Mouse (Mus musculus): ENCODE measurements around the gene Msi2.

Gene Msi2

DNA sequence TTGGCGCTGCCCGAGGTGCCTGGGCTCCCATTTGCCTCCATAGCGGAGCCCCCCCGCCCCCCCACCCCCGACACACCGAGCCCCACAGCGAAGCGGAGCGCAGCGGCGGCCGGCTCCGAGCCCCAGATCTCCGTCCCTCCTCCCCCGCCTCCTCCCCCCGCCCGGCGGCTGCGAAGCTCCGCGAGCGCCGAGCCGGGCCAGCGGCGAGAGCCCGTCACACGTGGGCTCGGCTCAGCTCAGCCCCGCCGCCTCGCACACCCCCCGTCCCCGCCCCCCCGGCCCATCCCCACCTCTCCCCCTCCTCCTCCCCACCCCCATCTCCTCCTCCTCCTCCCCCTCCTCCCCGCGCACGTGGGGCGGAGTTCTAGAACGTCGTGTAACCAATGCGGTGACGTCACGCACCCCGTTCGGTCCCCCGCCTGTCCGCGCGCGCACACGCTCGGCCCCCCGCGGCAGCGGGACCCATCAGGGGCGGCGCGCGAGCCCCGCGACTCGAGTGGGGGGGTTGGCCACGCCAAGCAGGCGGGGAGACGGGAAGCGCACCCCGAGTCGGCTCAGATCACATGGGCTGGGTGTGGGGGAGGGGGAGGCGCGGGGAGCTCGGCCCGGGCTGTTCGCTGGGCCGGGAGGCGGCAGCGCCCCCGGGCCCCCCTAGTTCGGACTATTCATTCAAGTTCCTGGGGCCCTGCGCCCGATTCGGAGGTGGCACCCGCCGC, at the start of gene Msi2:
Msi2 (minus strand) TSS at position 464 of the 716 bp plus-strand sequence.
- DNase-seq (ENCODE audit: low spot score), result peak; percentile 90

DNA sequence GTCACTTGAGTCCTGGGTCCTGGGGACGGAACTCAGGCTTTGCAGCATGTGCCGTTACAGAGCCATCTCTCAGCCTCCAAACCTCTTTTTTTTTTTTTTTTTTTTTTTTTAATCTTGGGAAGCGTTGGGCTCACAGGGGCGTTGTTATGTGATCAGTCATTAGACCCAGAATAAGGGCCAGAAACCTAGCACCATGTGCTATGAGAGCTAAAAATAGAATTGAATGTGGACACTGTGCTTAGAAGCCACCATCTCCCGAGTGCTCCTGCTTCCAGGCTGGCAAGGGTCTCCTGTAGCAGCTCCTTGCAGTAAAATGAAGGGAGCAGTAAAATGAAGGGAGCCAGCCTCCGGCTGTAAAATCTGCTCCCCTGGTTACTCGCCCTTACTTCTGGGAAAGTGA, 47.3 kb upstream of the Msi2 start:
- no peak for DNase-seq (ENCODE audit: low spot score)

DNA sequence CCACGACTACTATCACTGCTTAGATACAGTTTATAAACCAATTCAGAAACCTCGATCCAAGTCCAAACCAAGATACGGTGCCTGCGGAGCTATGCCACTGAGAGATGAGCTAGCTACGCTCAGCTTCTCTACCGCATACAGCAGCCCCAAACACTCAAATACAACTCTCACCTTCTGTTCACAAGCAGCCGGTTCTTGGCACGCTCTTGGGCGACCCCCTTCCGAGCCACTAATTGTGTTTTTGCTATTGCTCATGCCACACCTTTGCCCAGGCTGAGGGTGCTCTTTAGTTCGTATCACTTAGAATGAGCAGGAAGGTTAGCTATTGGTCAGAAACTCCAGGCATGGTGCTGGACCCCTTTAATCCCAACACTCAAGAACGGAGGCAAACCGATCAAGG, 45.1 kb upstream of the Msi2 start:
- no peak for DNase-seq (ENCODE audit: low spot score)

DNA sequence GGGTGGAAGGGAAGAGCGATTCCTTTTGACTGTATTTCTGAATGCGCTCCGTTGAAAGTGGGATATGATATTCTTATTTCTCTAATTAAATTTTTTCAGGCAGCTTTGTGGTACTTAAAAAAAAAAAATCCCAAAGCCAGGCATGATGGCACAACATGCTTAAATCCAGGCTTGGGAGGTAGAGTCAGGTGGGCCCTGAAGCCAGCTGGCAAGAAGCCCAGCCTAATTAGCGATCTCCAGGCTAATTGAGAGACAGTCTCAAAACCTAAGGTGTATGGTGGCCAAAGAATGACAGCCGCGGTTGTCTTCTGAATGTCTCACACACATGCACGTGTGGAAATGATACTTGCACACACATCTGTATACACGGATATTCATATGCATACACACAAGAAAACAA, 41.2 kb upstream of the Msi2 start:
- DNase-seq (ENCODE audit: low spot score), result no peak

DNA sequence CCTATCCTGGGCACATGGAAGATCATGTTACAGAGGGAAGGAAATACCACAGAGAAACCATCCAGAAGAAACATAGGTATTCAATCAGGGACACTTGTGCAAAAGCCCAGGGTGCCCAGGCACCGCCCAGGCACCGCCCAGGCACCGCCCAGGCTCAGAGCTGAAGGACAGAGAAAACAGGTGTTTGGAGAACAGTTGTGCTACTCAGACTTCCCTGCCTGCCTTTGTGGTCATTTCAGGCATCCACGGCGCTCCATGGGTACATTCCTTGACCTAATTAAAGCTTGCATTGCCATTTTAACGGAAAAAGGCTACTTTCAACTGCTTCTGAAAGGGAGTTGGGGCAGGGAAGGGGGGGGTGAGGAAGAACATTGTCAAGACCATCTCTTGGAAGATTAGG, 40.1 kb upstream of the Msi2 start:
- no peak for DNase-seq (ENCODE audit: low spot score)

DNA sequence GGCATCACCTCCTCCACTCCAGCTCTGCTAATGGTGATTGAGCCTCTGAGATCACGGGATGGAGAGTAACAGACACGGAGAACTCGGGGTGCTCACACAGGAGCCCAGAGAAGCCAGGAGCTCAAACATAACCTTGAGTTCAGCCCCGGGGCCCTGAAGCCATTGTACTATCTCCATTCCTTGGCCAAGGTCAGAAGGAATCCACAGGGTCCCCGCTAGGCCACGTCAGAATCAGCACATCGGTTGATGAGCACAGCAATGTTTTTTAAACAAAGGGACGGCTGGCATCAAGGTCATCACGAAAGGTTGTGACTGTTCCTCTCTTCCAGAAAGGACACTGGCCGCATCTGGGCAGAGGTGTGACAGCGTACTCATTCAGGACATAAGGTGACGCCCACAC, 27.0 kb upstream of the Msi2 start:
- no peak for DNase-seq (ENCODE audit: low spot score)

DNA sequence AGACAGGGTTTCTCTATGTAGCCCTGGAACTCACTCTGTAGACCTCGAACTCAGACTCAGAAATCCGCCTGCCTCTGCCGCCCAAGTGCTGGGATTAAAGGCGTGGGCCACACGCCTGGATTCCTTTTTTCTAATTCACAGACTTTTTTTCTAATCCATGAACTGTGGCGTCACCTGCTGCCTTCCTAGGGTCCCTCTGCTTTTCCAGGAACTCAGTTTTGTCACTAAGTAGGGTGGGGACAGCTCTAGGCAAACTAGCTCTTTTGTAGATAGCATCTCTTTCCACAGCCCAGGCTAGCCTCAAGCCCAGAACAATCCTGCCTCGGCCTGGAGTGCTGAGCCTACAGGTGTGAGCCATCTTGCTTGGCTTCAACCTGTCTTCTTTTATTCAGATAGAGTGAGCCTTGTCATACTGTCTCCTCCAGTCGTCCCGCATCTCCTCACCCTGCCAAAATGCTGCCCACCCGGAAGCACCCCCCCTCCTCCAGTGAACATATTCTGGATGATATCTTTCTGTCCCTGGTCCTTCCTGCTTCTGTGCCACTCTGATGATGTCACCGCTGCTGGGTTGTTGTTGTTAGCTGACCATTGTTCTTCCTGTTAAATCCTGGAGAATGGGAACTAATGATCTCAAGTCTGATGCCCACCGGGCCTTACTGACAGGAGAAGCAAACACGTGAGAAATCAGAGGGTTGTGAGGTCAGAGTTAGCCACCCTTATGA, 21.4 kb upstream of the Msi2 start:
- no peak for DNase-seq (ENCODE audit: low spot score)

DNA sequence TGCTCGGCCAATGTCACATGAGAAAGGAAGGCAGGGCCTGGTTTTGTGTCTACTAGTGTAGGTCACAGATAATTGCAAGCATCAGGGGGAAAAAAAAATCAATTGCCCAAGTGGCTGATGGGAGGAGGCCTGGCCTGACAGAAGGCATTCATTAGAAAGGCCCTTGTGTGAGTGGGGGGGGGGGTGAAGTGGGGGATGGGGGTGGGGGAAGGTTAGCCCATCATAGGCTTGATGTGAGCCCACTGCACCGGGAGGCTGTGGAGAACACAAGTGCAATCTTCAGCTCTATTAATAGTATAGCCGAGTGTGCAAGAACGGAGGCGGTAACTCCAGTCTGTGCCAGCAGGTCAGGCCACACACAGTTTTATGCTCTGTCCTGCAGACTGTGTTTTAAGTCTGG, 11.1 kb upstream of the Msi2 start:
- no peak for DNase-seq (ENCODE audit: low spot score)

DNA sequence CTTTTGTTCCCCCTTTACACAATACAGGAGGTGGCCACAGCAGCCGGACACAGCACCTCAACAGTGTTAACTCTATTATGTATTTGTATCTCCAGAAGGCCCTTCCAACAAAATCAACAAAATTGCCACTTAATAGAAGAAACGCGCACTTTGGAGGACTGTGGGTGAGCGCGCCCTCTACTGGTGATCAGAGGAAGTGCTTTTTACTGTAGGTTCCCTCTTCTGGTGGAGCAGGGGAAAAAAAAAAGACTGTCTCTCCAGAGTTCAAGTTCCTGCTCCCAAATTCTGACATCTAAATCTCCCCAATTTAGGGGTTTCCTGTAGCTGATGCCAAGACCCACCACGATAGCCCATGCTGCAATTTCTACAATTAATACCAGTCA, 10.2 kb upstream of the Msi2 start:
- DNase-seq (ENCODE audit: low spot score), result peak; percentile 70

DNA sequence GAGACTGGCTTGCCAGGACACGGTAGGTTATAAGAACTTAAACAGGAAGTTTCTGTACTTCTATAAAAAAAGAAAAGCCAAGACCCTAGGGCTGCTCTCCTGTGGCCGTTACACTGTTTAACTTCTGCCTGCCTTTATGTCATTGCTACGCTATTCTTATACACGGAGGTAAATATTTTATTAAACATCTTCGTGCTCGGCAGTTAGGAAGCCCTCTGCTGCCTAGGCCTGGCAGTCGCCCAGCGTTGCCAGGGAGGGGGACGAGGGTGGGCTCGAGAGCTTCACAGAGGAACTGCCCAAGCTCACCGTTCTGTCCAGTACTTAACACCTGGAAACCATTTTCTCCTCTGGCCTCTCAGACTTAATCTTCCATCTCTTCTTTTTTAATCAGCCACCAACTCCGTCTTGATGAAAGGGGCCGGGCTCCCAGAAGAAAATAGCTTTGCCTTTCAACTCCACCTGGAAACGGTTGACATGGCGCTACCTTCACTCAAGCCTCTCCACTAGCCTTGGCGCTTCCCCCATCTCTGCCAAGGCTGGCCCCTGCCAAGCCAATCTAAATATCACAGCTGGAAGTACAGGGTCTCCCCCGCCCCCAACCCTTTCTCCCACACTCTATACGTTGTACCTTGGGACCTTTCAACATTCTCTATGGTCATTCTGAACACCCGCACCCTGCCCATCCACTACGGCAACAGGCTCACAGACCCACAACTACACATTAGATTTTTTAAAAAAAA, 9.6 kb upstream of the Msi2 start:
- no peak for DNase-seq (ENCODE audit: low spot score)

DNA sequence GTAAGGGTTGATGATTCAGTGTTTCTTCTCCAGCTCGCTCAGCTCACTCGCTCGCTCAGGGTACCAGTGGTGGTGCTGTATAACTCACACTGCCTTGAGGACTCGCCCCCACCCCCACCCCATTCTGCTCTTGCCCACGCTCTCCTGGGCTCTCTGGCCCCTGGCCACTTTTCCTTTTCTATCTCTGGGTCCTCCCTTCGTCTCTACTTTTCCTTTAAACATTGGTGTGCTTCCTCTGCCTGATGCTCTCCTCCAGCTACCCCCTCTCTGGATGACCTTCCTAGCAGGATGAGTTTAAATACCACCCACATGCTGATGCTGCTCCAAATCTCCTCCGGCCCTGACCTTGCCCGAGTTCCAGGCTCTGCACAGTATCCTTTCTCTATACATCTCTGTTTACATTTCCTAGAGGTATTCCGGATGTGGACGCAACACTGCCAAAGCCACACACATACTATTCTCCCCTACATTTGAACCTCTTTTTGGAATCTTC, 2.9 kb upstream of the Msi2 start:
- DNase-seq (ENCODE audit: low spot score), result no peak

DNA sequence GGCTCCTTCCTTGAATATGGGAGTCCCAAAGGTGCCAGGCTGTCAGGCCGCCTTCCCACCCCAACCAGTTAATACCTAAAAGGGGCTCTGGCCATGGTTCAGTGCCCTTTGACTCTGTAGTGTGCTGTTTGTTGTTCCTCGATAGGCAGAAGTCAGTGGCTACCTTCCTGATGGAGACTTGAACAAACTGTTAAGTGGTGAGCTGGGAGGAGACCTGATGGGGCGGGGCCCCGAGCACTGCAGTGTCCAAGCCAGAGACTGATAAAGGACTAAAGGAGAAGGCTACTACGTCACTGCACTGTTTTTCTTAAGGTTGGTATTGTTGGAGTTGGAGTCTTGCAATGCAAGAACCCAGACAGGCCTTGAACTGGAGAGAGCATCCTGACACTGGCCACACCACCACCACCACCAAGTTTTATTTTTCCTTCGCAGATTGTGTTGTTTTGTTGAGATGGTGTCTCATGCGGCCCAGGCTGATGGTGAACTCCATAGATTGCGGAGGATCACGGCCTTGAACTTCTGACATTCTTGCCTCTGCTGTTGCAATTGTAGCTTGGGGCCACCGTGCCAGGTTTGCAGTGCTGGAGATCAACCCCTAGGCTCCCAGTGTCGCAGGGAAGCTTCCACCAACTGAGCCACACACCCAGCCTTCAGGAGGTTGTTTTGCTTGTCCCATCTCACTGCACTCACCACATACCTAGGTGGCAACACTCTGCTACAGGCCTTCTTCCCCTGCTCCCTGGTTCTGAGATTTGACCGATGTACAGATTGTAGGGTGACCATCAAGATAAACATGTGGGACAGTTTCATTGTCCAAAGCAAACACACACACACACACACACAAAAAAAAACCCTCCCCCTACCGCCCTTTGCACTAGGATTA, 2.2 kb upstream of the Msi2 start:
- DNase-seq (ENCODE audit: low spot score), result no peak

DNA sequence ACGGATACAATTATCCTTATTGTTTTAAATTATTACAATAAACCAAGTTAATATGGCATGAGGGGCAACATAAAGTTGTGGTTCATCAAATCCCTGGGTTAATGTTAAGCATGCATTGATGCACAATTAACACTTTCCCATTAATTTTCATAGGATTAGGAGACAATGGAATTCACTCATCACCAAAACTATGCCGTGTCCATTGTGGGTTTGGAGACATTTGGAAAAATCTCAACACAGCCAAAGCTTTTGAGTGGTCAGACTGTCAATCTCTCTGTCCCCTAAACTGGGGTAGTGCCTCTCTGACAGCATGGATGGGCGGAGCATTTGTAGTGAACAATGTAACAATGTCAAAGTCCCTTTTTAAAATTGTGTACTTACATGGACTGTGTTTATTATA, 1.3 kb upstream of the Msi2 start:
- no peak for DNase-seq (ENCODE audit: low spot score)

DNA sequence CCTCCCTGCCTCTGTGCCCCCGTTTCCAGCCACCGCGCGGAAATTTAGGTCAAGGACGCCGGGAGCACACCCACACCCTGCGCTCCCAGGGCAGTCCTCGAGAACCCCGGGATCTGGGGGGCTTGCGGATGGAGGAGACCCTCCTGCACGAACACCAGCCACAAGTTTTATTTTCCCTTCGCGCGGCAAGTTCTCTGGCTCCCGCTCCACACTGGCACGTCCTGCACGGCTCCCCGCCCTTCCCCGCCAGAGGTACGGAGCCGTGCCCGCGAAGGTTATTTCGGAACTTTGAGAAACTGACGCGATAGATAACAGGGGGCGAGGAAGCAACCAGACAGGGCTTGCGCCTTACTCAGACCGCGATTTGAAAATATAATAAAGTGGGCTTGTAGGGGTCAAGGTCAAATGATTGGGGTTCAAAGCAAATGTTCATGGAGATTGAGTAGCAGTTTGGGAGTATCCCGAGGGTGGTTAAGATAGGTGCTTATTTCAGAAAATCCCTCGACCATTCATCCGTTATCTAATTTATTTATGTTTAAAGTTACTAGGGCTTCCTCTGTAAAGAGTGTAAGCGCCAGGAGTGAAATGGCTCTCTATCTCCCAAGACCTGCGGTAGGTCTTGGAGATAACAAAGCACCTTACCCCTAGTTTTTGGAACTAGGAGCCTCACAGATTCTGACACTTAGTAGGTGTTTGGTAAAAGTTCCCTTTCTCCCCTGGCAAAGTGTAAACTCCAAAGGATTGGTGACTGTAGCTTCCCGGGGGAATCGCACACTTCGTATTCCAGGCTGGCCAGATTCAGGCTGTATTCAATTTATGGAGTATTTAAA, 668 bp upstream of the Msi2 start:
- DNase-seq (ENCODE audit: low spot score), result no peak

DNA sequence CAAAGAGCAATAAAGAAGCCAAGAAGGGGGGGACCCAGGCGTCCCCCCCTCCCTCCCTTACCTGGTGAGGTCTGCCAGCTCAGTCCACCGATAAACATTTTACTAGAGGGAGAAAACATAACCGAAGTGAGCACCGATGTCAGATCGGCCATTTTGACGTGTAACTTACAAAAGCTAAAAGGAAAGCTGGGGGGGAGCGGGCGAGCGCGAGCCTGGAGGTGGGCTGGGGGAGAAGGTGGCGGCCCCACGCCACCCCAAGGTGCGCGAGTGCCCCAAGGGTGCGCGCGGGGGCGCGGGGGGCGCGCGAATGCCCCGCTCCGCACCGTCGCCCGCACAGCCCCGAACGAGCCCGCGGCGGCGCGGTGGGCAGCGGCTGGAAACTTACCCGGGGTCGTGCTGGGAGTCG, 666 bp downstream of the Msi2 start:
- no peak for DNase-seq (ENCODE audit: low spot score)

DNA sequence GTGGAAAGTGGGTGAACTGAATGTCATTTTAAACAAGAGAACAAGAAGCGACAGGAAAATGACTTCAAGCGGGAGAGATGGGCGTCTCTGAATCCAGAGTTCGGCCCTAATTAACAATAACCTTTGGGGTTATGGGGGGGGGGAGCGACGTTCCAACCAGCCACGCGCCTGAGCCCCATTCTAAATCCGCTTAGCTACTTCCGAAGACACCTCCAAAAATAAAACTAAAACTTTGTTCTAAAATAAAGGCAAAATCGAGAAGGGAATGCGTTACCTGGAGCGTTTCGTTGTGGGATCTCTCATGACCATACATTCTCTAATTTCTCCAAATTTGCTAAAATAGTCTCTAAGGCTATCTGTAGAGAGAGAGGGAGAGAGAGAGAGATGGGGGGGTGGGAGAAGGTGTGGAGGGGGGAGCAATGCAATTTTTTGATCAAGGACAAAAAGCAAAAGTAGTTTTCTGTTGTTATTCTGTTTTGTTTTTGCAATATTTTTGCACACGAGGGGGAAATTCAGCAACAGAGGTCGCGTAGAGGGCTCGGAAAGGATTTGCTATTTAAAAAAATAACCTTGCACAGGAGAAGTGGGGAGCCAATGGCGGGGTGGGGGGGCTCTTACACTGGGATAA, 1.2 kb downstream of the Msi2 start:
- no peak for DNase-seq (ENCODE audit: low spot score)

DNA sequence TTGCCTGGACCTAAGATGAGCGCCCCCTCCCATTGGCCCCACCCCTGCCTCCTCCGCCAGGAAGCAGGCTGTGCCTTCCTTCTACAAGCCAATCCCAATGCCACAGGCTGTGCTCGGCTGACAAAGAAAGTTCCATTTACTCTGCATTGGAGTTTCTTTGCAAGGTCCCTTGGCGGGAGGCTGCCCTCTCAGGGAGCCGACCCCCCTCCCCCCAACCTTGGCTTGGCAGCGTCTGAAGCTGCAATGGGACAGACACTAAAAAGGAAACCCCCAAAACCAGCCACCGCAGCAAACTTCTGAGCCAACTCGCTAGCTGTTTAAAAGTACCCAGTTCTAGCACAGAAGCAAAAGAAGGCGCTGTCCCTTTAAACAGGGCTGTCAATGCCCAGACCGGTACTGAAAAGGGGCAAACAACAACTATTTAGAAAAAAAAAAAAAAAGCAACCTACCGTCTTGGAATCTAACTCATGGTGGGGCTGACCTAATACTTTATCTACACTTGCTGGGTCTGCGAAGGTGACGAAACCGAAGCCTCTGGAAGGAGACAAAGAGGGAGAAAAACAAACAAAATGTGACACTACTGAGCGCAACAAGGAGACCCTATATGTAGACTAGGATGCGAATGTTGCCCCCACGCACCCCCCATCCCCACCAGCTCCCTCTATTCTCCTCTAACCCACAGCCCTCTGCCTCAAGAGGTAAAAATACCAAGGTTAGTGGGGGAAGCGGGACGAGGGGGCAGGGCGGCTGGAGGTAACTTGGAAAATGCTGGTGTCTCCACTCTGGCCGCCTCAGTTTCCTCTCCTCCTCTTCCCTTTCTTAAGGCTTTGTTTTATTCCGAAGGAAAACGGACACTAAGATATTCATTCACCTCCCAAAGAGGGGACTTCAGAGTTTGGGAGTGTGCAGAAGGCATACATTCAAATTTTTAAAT, 2.0 kb downstream of the Msi2 start:
- DNase-seq (ENCODE audit: low spot score), result no peak

DNA sequence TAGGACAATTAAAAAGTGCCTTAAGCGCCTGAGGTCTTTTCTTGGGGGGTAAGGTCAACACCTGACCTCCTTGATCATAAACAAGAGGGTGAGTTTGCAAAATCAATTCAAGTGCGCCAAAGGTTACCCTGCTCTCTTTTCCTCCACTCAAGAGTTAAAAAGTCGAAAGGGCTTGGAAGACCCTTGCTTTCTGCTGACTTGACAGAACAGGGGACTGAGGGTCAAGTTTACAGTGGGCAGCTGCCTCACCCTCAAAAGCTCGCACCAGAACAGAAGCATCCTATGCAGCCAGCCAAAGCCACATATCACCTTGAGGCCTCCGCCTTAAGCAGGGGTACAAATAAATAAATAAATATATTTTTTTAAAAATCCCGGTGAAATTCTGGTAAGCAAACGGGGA, 3.0 kb downstream of the Msi2 start:
- no peak for DNase-seq (ENCODE audit: low spot score)

DNA sequence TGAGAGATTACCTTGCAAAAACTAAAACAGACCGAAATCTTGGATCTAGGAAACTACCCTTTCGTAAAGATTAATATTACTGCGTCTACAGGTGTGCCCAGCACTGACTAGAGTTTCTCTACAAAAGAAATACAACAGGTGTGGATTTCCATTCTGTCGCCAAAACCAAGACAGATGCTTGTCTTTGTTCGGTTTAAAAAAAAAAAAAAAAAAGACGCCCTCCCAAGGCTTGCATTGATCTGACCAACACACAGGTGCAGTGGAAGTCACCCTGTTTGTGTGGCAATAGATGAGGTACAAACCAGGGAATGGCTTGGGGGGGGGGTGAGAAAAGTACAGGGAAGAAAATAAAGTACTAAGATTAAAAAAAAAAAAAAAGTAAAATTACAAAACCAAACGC, 4.2 kb downstream of the Msi2 start:
- DNase-seq (ENCODE audit: low spot score), result no peak

DNA sequence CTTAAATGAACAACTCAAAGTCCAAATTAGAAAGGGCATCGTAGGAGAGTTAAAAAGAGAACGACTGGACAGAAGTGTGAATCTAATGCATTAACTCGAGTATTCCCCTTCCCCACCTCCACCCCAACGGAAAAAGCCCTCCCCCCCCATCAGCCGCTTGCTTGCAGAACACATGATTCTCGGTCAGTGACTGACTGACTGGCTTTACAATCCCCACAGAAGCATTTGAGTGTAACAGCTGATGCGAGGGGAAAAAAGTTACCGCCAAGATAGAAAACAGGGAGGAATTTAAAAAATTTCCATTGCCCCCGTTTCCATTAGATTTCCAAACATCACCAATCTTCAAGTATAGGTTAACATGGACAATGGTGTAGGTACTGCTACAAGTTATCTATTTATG, 4.8 kb downstream of the Msi2 start:
- no peak for DNase-seq (ENCODE audit: low spot score)

Data from testis, postnatal 14 days (tissue).